Mouse (Mus musculus) frontal cortex, postnatal 36 days (tissue): ENCODE data around the gene Gnpda2.

ENCODE experiments used
- DNase-seq, 2 experiments: peaks; one replicate each; pipeline ENCODE4 v3.0.0; 2022; ENCODE audit warnings: low spot score in 2 of 2

The Gnpda2 gene

GRCm38 (mm10) chr5:69591640-69592461, at the start of gene Gnpda2:
Gnpda2 (minus strand) TSS chr5:69592340.
- DNase-seq = peak; percentile 88

GRCm38 (mm10) chr5:69634766-69635165, 42.6 kb upstream of the Gnpda2 start:
- no peak for DNase-seq

GRCm38 (mm10) chr5:69620899-69621298, 28.8 kb upstream of the Gnpda2 start:
- DNase-seq = peak in 1 of 2 experiments; percentile 9

GRCm38 (mm10) chr5:69613209-69613796, 21.2 kb upstream of the Gnpda2 start:
- no peak for DNase-seq

- no peak for DNase-seq
These were observed 8.9 kb upstream of the Gnpda2 start for GRCm38 (mm10) chr5:69601027-69601426.

- no peak for DNase-seq
These were observed 34.7 kb downstream of the Gnpda2 start for GRCm38 (mm10) chr5:69557404-69557935.

GRCm38 (mm10) chr5:69556628-69557403, 35.3 kb downstream of the Gnpda2 start, which contains the start of gene Guf1:
Guf1 (plus strand) TSS chr5:69556923.
- DNase-seq = peak; percentile 97

GRCm38 (mm10) chr5:69542489-69542888, 49.7 kb downstream of the Gnpda2 start, which contains the start of gene Yipf7:
Yipf7 (minus strand) TSS chr5:69542648.
- DNase-seq = peak; percentile 3 to 38

- no peak for DNase-seq
These were observed 50.5 kb downstream of the Gnpda2 start for GRCm38 (mm10) chr5:69541680-69542079.

- DNase-seq = no peak
These were observed 68.2 kb downstream of the Gnpda2 start for GRCm38 (mm10) chr5:69523944-69524343.
